Mouse (Mus musculus): ENCODE measurements around the gene Trp53i13. TPM values are rescaled to one million over a fixed set of nuclear protein-coding genes. Genes with fewer than 3 reads are reported as not detected.

The Trp53i13 gene
- polyA plus RNA-seq, 1 experiment: 46.8 TPM

DNA sequence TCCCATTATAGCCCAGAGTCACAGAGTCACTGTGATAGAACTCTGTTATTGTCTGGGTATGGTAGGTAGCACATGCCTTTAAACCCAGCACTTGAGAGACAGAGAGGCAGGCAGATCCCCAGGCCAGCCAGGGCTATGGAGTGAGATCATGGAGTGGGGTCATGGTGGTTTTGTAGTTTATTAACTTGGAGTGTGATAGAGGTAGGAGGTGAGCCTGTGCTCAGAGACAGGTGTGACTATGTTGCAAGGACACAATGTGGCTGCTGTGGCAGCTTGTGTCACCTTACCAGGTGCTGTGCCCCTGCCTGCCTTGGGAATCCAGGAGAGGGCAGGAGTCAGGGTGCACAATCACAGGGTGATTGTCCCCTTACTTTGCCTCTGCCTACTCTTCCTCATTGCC lies 20.3 kb downstream of the Trp53i13 start:
- Histone ChIP-seq H3K4me3 (ENCODE audit: low read depth, low read length) (no peak overlapping the region), H3K4me1 (ENCODE audit: control insufficient read depth, insufficient read depth, insufficient read length, low read length) (peaks cover 45% of the 10 kb centered on the region), H3K36me3 (ENCODE audit: control insufficient read depth, insufficient read depth, low read length) (peaks cover 14% of the 10 kb centered on the region), H3K27ac (ENCODE audit: insufficient read depth, low read depth, low read length) (peak overlapping the region; percentile 53; the same call in 1 of the 2 replicates), H3K27me3 (ENCODE audit: control insufficient read depth, insufficient read depth, low read length) (no peaks in the 10 kb centered on the region)
- TF ChIP-seq POLR2A (IDR thresholded peaks at IDR 0.05; ENCODE audit: low read depth, low read length) (no peak), CTCF (IDR thresholded peaks at IDR 0.05; ENCODE audit: extremely low read depth, insufficient read length, insufficient replicate concordance, low read depth, low read length) (no peak)

DNA sequence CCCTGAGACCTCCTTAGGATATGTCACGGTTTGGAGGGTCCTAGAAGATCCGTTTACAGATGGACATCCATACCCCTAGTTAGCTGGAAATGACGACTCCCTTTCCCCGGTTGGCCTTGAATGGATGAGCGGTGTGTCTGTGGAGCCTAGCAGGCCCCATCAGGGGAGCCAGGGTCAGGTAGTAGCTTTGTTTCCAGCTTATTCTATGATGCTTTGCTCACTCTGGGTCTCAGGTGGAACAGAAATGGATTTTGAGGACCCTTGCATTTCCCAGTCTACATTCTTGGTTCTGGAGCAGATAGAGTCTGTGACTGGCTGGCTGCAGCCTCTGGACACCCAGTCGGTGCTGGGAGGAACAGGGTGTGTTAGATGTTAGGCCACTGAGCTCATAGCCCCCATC lies 21.0 kb downstream of the Trp53i13 start:
- no peaks in the 10 kb centered on the region for H3K27me3 ChIP-seq (ENCODE audit: control insufficient read depth, insufficient read depth, low read length)
- H3K4me1 ChIP-seq (ENCODE audit: control insufficient read depth, insufficient read depth, insufficient read length, low read length): peaks cover 42% of the 10 kb centered on the region
- TF ChIP-seq CTCF (IDR thresholded peaks at IDR 0.05; ENCODE audit: extremely low read depth, insufficient read length, insufficient replicate concordance, low read depth, low read length): no peak
- no peak for TF ChIP-seq POLR2A (IDR thresholded peaks at IDR 0.05; ENCODE audit: low read depth, low read length)
- H3K4me3 ChIP-seq (ENCODE audit: low read depth, low read length): no peak overlapping the region
- 69% methylated on average over 6 of the region's 6 CpGs for WGBS
- H3K27ac ChIP-seq (ENCODE audit: insufficient read depth, low read depth, low read length): no peak overlapping the region
- H3K36me3 ChIP-seq (ENCODE audit: control insufficient read depth, insufficient read depth, low read length): peaks cover 7% of the 10 kb centered on the region

DNA sequence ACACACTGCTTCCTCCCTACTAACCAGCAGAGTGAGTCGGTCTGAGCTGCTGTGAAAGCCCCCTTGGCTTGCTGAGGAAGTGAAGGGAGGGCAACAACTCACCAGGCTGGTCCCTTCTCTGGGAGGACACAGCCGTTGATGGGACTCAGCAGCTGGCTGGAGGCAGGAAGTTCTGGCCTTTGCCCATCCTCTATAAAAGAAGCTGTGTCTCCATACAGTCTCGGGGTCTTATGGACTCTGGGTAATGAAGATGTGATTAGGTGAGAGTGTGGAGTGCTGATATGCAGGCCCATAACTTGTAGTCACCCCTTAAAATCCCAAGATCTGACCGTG lies 21.5 kb downstream of the Trp53i13 start:
- Histone ChIP-seq H3K27ac (ENCODE audit: insufficient read depth, low read depth, low read length) (peak overlapping the region; percentile 74), H3K4me1 (ENCODE audit: control insufficient read depth, insufficient read depth, insufficient read length, low read length) (peaks cover 42% of the 10 kb centered on the region), H3K36me3 (ENCODE audit: control insufficient read depth, insufficient read depth, low read length) (peaks cover 2% of the 10 kb centered on the region; the same call in 1 of the 2 replicates), H3K27me3 (ENCODE audit: control insufficient read depth, insufficient read depth, low read length) (no peaks in the 10 kb centered on the region), H3K4me3 (ENCODE audit: low read depth, low read length) (peak overlapping the region; percentile 89)
- WGBS: 17% methylated on average over 4 of the region's 4 CpGs
- TF ChIP-seq CTCF (IDR thresholded peaks at IDR 0.05; ENCODE audit: extremely low read depth, insufficient read length, insufficient replicate concordance, low read depth, low read length) (no peak), POLR2A (IDR thresholded peaks at IDR 0.05; ENCODE audit: low read depth, low read length) (0 out of 2 replicates have a peak, but pooled peaks have one; percentile 1)

- Histone ChIP-seq H3K36me3 (ENCODE audit: control insufficient read depth, insufficient read depth, low read length) (no peaks in the 10 kb centered on the region), H3K4me1 (ENCODE audit: control insufficient read depth, insufficient read depth, insufficient read length, low read length) (peaks cover 44% of the 10 kb centered on the region), H3K27ac (ENCODE audit: insufficient read depth, low read depth, low read length) (peak within 1 kb of the TSS; percentile 74), H3K4me3 (ENCODE audit: low read depth, low read length) (peak within 1 kb of the TSS; percentile 89), H3K27me3 (ENCODE audit: control insufficient read depth, insufficient read depth, low read length) (no peaks in the 10 kb centered on the region)
- TF ChIP-seq POLR2A (IDR thresholded peaks at IDR 0.05; ENCODE audit: low read depth, low read length): peak; percentile 41; the same call in 1 of the 2 replicates
- TF ChIP-seq CTCF (IDR thresholded peaks at IDR 0.05; ENCODE audit: extremely low read depth, insufficient read length, insufficient replicate concordance, low read depth, low read length): no peak
- 1% methylated on average over 72 of the region's 74 CpGs for WGBS
Measured at GRCm38 (mm10) chr11:77493512-77494343, 22.1 kb downstream of the Trp53i13 start, which contains the start of gene Git1. Git1 (plus strand) TSS chr11:77493562.

- Histone ChIP-seq H3K4me1 (ENCODE audit: control insufficient read depth, insufficient read depth, insufficient read length, low read length) (peaks cover 36% of the 10 kb centered on the region), H3K27me3 (ENCODE audit: control insufficient read depth, insufficient read depth, low read length) (no peaks in the 10 kb centered on the region), H3K36me3 (ENCODE audit: control insufficient read depth, insufficient read depth, low read length) (no peaks in the 10 kb centered on the region), H3K27ac (ENCODE audit: insufficient read depth, low read depth, low read length) (peak overlapping the region; percentile 49), H3K4me3 (ENCODE audit: low read depth, low read length) (peak overlapping the region; percentile 68)
- TF ChIP-seq CTCF (IDR thresholded peaks at IDR 0.05; ENCODE audit: extremely low read depth, insufficient read length, insufficient replicate concordance, low read depth, low read length) (no peak), POLR2A (IDR thresholded peaks at IDR 0.05; ENCODE audit: low read depth, low read length) (peak; percentile 80)
- WGBS: 1% methylated on average over 32 of the region's 32 CpGs
Measured at GRCm38 (mm10) chr11:77492911-77493332, 22.9 kb downstream of the Trp53i13 start.

DNA sequence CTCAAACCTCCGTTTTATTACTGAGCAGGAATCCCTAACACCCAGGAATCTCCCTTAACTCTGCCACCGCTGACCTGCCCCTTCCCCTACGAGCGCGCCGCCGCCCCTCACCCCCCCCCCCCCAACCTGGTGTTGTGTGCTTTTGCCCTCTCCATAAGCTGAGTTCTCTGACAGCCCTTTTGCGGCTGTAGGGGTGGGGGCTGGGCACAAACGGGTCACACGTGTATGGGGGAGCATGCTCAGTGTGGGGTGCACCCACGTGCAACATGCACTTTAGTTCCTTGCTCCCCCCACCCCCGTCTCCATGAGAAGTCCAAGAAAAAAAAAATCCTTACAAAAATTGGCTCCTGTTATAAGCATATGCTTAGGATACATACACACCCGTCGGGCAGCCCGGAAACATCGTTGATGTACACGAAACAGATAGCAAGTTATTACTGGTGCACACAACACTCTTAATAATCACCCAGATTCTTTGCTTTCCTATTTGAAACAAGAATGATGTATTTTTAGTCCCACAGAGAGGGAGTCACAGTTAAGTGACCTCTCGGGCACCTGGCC lies 23.4 kb downstream of the Trp53i13 start:
- H3K36me3 ChIP-seq (ENCODE audit: control insufficient read depth, insufficient read depth, low read length): no peaks in the 10 kb centered on the region
- H3K27ac ChIP-seq (ENCODE audit: insufficient read depth, low read depth, low read length): peak overlapping the region; percentile 49
- peaks cover 31% of the 10 kb centered on the region for H3K4me1 ChIP-seq (ENCODE audit: control insufficient read depth, insufficient read depth, insufficient read length, low read length)
- WGBS: under 1% methylated on average over 18 of the region's 18 CpGs
- no peaks in the 10 kb centered on the region for H3K27me3 ChIP-seq (ENCODE audit: control insufficient read depth, insufficient read depth, low read length)
- peak overlapping the region; percentile 68 for H3K4me3 ChIP-seq (ENCODE audit: low read depth, low read length)
- TF ChIP-seq CTCF (IDR thresholded peaks at IDR 0.05; ENCODE audit: extremely low read depth, insufficient read length, insufficient replicate concordance, low read depth, low read length) (no peak), POLR2A (IDR thresholded peaks at IDR 0.05; ENCODE audit: low read depth, low read length) (no peak)

Data from small intestine, adult 2 months (tissue).